Mouse (Mus musculus) midbrain, embryonic 13.5 days (tissue): Measurements from ENCODE around the gene Il9. TPM values are rescaled to one million over a fixed set of nuclear protein-coding genes. Genes with fewer than 3 reads are reported as not detected.

ENCODE experiments used
- ATAC-seq: fragments of 200-750 bp; cut with Nextera tagmentation; 2 replicates; pipeline ENCODE4 v1.8.0; 2017; ENCODE audit warnings: mild to moderate bottlenecking, moderate TSS enrichment, moderate library complexity
- H3K27ac ChIP-seq: fragments of 300-500 bp; sonication (generic); 2 replicates; pipeline ENCODE4 v1.5.1; 2015; ENCODE audit warnings: inconsistent platforms, mild to moderate bottlenecking, moderate library complexity
- H3K27me3 ChIP-seq: fragments of 300-500 bp; sonication (generic); 2 replicates; pipeline ENCODE4 v1.6.1; 2015; ENCODE audit warnings: mild to moderate bottlenecking, inconsistent platforms
- H3K36me3 ChIP-seq: fragments of 300-500 bp; sonication (generic); 2 replicates; pipeline ENCODE4 v1.6.1; 2015; ENCODE audit warnings: mild to moderate bottlenecking, inconsistent platforms
- H3K4me1 ChIP-seq: fragments of 300-500 bp; sonication (generic); replicated peaks from 2 replicates; pipeline ENCODE4 v1.6.1; 2015; ENCODE audit warnings: inconsistent platforms
- H3K4me2 ChIP-seq: fragments of 300-500 bp; sonication (generic); replicated peaks from 2 replicates; pipeline ENCODE4 v1.6.1; 2015; ENCODE audit warnings: moderate library complexity, mild to moderate bottlenecking, inconsistent platforms
- H3K4me3 ChIP-seq: fragments of 300-500 bp; sonication (generic); replicated peaks from 2 replicates; pipeline ENCODE4 v1.5.1; 2015; ENCODE audit warnings: mild to moderate bottlenecking, inconsistent platforms
- H3K9ac ChIP-seq: fragments of 300-500 bp; sonication (generic); replicated peaks from 2 replicates; pipeline ENCODE4 v1.6.1; 2015; ENCODE audit warnings: mild to moderate bottlenecking, inconsistent platforms
- H3K9me3 ChIP-seq: fragments of 300-500 bp; sonication (generic); 2 replicates; pipeline ENCODE4 v1.6.1; 2016; ENCODE audit warnings: mild to moderate bottlenecking, inconsistent platforms
- WGBS: fragments of 180-500 bp; shearing (Covaris S2); methylation state at CpG from one replicate; pipeline ENCODE4 v1.1.7; 2015; 5-methylcytosine and 5-hydroxymethylcytosine counted together
- polyA plus RNA-seq: library from polyadenylated mRNA; unstranded; fragments of >200 nt; fragmentation: Nextera tagmentation; extraction: Ambion mirVana; gene quantifications from 2 replicates; pipeline ENCODE4 v1.2.1, GENCODE M21; 2015

Gene Il9
- polyA plus RNA-seq = not detected in 2 replicates

DNA sequence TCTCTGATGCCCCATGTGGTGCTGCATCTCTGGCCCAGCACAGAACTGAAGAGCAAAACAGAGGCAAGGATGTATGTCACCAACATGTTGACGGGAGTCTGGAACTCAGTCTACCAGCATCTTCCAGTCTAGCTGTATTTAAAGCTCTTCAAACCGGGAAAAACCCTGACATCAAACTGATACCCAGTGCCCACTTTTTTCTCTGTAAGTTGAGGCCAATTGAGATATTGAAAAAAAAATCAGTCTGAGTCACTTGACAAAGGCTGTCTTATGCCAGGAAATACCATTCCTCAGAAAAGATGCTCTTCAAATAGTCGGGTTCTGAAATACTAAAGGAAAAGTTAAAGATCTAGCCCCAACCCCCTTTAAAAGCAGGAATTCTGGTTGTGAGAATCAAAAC lies at the start of gene Il9:
TSS of gene Il9 (minus strand) at position 101 of the 400 bp plus-strand sequence.
- no peak within 1 kb of the TSS for H3K27ac ChIP-seq
- H3K4me3 ChIP-seq = no peak within 1 kb of the TSS
- H3K9ac ChIP-seq = no peak within 1 kb of the TSS
- H3K27me3 ChIP-seq = no peaks in the 10 kb centered on the region
- H3K9me3 ChIP-seq = no peaks in the 10 kb centered on the region
- ATAC-seq = no peak
- H3K4me1 ChIP-seq = no peaks in the 10 kb centered on the region
- no peaks in the 10 kb centered on the region for H3K36me3 ChIP-seq
- 86% methylated on average over 3 of the region's 3 CpGs for WGBS
- H3K4me2 ChIP-seq = no peak within 1 kb of the TSS

DNA sequence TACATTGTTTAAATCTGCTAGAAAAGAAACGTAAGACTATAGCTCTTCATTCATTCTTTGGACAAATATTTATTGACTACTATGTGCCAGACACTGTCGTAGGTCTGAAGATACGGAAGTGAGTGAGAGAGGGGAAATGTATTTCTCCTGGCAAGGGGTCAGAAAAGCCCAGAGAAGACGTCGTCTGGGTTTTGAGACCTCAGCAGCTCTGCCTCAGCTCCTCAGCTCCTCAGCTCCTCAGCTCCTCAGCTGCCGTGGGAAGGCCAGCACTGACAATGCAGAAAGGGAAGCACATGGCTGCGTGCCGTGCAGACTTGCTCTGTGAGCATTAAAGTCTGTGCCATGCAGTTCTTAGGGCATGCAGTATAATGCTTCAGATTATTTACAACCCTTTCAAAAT lies 47.6 kb upstream of the Il9 start:
- Histone ChIP-seq H3K9ac (no peak overlapping the region), H3K4me3 (no peak overlapping the region), H3K4me1 (no peaks in the 10 kb centered on the region), H3K4me2 (no peak overlapping the region), H3K9me3 (peaks cover 6% of the 10 kb centered on the region; the same call in 1 of the 2 replicates), H3K36me3 (no peaks in the 10 kb centered on the region), H3K27me3 (no peaks in the 10 kb centered on the region), H3K27ac (no peak overlapping the region)
- 75% methylated on average over 8 of the region's 8 CpGs for WGBS
- no peak for ATAC-seq

DNA sequence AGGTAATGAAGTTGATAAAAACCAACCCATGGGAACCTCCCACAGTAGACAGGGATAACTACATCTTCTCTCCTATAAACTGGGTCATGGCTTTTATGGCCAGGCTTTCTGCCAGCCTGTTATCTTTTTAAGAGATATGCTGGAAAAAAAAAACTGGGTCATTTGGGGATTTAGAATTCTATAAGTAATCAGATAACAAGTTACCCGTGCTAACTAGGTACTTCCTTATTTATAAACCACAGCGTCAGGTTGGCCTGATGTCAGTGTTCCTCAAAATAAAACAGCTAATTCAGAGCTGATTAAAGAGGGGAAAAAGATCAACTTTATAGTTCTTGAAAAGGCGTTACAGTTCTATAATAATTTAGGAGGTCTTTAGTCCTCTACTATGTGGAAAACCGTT lies 47.0 kb upstream of the Il9 start:
- Histone ChIP-seq H3K9ac (no peak overlapping the region), H3K4me1 (no peaks in the 10 kb centered on the region), H3K4me2 (no peak overlapping the region), H3K27ac (no peak overlapping the region), H3K27me3 (no peaks in the 10 kb centered on the region), H3K36me3 (no peaks in the 10 kb centered on the region), H3K9me3 (peaks cover 2% of the 10 kb centered on the region; the same call in 1 of the 2 replicates), H3K4me3 (no peak overlapping the region)
- 89% methylated on average over 4 of the region's 4 CpGs for WGBS
- ATAC-seq = no peak

DNA sequence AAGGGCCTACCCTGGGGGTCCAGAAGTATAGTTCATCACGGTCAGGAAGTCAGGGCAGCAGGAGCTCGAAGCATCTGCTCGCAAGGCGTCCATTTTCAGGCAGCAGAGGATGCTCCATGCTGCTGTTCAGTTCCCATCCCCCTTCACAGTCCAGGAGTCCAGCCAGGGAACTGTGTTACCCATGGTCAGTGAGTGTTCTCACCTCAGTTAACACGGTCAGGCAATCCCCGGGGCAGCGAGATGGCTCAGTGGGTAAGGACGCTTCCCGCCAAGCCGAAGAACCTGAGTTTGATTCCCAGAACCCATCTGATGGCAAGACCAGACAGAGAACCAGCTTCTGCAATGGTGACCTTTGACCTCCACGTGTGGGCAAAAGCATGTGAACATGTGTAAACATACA lies 46.2 kb upstream of the Il9 start:
- WGBS = 91% methylated on average over 11 of the region's 11 CpGs
- no peaks in the 10 kb centered on the region for H3K36me3 ChIP-seq
- no peaks in the 10 kb centered on the region for H3K9me3 ChIP-seq
- no peaks in the 10 kb centered on the region for H3K27me3 ChIP-seq
- no peak overlapping the region for H3K4me2 ChIP-seq
- no peak overlapping the region for H3K27ac ChIP-seq
- no peaks in the 10 kb centered on the region for H3K4me1 ChIP-seq
- ATAC-seq = no peak
- H3K4me3 ChIP-seq = no peak overlapping the region
- no peak overlapping the region for H3K9ac ChIP-seq

DNA sequence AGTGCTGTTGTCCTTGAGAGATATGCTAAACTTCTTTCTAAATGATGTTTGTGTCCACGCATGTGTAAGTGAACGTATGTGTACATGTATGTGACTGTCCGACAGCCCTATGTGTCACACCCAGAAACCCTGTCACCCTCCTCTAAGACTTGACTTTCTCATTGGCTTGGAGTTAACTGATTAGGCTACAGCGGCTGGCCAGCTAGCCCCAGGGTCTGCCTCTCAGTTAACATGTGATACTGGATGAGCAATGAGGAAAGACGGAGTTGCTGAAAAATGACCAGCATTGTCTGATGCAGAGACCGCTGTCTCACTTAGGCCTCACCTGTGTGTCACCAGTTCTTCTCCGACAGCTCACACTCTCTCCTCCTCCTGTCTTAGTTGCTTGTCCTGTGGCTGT lies 45.8 kb upstream of the Il9 start:
- no peak for ATAC-seq
- Histone ChIP-seq H3K27ac (no peak overlapping the region), H3K4me2 (no peak overlapping the region), H3K36me3 (no peaks in the 10 kb centered on the region), H3K4me1 (no peaks in the 10 kb centered on the region), H3K9ac (no peak overlapping the region), H3K4me3 (no peak overlapping the region), H3K27me3 (no peaks in the 10 kb centered on the region), H3K9me3 (no peaks in the 10 kb centered on the region)
- WGBS = 90% methylated on average over 7 of the region's 7 CpGs

DNA sequence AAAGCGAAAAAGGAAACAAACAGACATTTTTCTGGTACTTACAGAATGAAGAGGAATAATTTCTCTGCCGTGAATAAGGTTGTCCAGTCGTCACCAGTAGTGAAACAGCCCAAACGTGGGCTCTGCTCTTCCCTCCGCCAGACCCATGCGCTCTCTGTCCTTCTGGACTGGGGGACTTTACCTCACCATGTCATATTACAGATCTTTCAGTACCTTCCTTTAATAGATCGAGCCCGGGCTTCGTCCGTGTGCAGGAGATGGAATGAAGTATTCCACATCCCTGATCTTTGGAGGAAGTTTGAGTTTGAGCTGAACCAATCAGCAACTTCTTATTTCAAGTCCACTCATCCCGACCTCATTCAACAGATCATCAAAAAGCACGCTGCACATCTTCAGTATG lies 44.8 kb upstream of the Il9 start:
- WGBS = 84% methylated on average over 12 of the region's 12 CpGs
- Histone ChIP-seq H3K27me3 (no peaks in the 10 kb centered on the region), H3K4me1 (no peaks in the 10 kb centered on the region)

DNA sequence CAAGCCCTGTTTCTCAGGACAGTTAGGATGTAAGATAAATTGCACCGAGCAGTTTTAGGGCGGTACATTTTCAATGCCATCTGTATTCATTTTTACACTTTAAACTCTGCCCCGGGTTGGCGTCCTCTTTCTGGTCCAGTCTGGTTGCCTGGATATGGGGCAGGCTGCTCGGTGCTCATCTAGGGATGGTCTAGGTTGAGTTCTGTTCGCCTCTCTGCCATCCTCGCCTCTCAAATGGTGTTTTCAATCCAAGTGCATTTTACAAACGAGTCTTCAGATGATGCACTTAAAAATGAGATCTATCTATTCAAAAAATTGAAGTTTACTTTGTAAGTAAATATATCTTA lies 40.7 kb upstream of the Il9 start:
- Histone ChIP-seq H3K9ac (peak overlapping the region; percentile 75), H3K4me2 (peak overlapping the region; percentile 85), H3K27me3 (no peaks in the 10 kb centered on the region), H3K27ac (no peak overlapping the region), H3K4me3 (peak overlapping the region; percentile 71), H3K4me1 (no peaks in the 10 kb centered on the region), H3K36me3 (no peaks in the 10 kb centered on the region), H3K9me3 (no peaks in the 10 kb centered on the region)
- ATAC-seq = peak; percentile 52
- 8% methylated on average over 8 of the region's 8 CpGs for WGBS

More for the DNA sequence above, 44.8 kb upstream of the Il9 start:
- no peaks in the 10 kb centered on the region for H3K36me3 ChIP-seq
- no peaks in the 10 kb centered on the region for H3K9me3 ChIP-seq
- no peak overlapping the region for H3K27ac ChIP-seq
- H3K9ac ChIP-seq = no peak overlapping the region
- H3K4me2 ChIP-seq = no peak overlapping the region
- ATAC-seq = no peak
- no peak overlapping the region for H3K4me3 ChIP-seq

DNA sequence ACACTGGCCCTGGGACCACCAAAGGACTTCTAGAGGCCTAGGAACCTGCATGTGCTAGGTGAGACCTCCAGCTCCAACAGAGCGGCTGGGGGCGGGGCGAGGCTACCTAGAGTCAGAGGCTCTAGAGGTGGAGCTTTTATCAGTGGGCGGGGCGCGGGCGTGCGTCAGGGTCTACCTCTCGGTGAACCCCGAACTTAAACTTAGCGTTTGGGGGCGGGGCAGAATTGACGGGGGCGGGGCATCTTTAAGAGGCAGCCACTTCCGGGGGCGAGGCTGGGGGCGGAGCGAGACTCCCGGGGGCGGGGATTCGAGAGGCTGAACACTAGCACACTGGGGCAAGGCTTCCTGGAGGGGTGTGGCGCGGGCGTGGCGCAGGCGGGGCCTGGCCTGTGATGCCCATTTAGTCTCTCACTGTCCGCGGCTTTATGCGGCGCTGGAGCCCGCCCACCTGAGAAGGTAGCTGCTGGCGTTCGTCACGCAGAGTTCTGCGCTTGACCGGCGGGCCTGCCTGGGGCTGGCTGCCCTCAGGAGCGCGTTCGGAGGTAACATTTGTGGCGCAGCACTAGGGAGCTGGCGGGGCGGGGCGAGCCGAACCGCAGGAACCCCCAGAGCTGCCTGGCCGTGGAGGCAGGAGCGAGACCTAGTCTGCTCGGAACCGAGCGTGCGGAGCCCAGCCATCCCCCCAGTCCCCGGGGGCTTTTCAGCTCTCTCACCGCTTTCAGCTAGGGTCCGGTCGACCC lies 40.2 kb upstream of the Il9 start, which contains the start of gene Fbxl21:
TSS of gene Fbxl21 (plus strand) at position 392 of the 740 bp plus-strand sequence.
- Histone ChIP-seq H3K9ac (peak within 1 kb of the TSS; percentile 75), H3K4me2 (peak within 1 kb of the TSS; percentile 85), H3K4me1 (no peaks in the 10 kb centered on the region), H3K27me3 (no peaks in the 10 kb centered on the region), H3K36me3 (no peaks in the 10 kb centered on the region), H3K9me3 (no peaks in the 10 kb centered on the region), H3K27ac (no peak within 1 kb of the TSS), H3K4me3 (peak within 1 kb of the TSS; percentile 71)
- WGBS = 3% methylated on average over 56 of the region's 56 CpGs
- ATAC-seq = peak; percentile 99

DNA sequence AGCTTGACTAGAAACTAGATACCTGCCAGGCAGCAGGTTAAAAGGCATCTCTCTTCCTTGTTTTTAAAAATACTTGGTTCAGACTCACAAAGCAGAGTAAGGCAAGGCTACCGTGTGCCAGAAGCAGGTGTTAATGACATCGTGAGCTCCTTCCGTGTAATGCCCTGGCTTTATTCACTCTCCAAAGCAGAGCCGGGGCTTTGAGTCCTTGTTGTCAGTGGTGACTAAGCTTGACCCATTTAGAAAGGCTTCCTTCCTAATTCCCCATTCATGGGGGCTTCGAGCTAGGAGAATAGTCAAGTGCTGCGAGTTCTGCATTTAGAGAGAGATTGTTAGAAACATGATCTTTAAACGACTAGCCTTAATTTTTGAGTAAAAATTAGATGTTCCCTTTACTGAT lies 34.8 kb upstream of the Il9 start:
- no peak for ATAC-seq
- no peaks in the 10 kb centered on the region for H3K36me3 ChIP-seq
- H3K9ac ChIP-seq = no peak overlapping the region
- H3K9me3 ChIP-seq = no peaks in the 10 kb centered on the region
- WGBS = 13% methylated on average over 7 of the region's 7 CpGs
- H3K4me2 ChIP-seq = no peak overlapping the region
- H3K4me3 ChIP-seq = no peak overlapping the region
- H3K27me3 ChIP-seq = no peaks in the 10 kb centered on the region
- no peak overlapping the region for H3K27ac ChIP-seq
- H3K4me1 ChIP-seq = 0 out of 2 replicates have a peak, but pooled peaks cover 5% of the 10 kb centered on the region

DNA sequence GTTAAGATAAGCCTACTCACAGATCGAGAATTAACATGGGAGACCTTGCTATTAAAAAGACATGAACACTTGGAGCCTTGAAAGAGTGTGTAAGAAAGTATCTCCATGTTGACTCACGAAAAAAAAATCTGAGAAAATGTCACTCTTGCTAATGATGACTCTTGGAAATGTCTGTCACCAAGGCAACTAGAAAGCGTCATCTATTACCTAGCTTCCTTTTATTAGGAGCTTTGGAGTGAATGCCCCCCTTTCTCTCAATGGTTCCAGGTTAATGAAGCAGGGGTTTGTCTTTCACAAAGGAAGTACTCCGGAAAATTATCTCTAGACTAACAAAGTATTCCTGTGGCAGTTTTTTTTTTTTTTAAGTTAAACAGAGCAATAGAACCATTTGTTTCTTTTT lies 34.3 kb upstream of the Il9 start:
- Histone ChIP-seq H3K9me3 (no peaks in the 10 kb centered on the region), H3K27ac (no peak overlapping the region), H3K4me1 (0 out of 2 replicates have a peak, but pooled peaks cover 5% of the 10 kb centered on the region), H3K27me3 (no peaks in the 10 kb centered on the region), H3K4me3 (no peak overlapping the region), H3K36me3 (no peaks in the 10 kb centered on the region), H3K9ac (no peak overlapping the region), H3K4me2 (no peak overlapping the region)
- WGBS = 61% methylated on average over 4 of the region's 4 CpGs
- ATAC-seq = no peak

DNA sequence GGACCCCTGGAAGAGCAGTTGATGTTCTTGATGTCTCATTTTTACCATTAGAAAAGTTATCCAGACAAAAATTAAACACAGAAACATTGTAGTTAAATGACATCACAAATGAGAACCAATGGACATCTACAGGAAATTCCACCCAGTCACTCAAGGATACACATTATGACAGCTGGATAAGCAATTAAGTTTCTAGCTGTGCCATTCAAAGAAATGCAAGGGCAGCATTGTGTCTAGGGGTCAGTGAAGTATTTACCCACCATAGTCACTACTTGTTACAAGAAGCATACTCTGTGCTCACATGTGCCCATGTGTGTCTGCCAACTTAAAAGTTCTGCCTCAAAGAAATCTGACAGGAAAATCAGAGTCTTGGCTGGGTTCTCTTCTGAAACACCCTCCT lies 31.5 kb upstream of the Il9 start:
- Histone ChIP-seq H3K36me3 (no peaks in the 10 kb centered on the region), H3K4me1 (0 out of 2 replicates have a peak, but pooled peaks cover 5% of the 10 kb centered on the region), H3K4me2 (no peak overlapping the region), H3K9ac (no peak overlapping the region), H3K27me3 (no peaks in the 10 kb centered on the region), H3K27ac (no peak overlapping the region), H3K4me3 (no peak overlapping the region), H3K9me3 (no peaks in the 10 kb centered on the region)
- no peak for ATAC-seq

DNA sequence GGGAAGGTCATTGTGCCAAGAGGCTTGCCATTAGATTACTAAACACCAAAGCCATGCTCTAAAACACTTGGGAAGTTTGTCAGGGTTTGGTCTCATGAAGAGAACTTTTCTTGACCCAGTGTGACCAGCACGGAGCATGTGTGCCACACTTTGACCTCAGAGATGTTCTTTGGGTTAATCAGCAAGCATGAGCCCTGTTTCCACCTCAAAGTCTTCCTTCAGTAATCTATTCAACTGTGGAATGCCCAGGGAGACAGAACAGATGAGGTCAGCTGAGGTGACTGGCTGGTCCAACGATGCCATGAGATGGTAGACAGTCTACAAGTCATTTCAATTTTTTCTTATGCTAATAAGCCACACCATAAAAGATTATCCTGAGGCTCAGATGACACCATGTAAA lies 27.8 kb upstream of the Il9 start:
- H3K9me3 ChIP-seq = no peaks in the 10 kb centered on the region
- no peaks in the 10 kb centered on the region for H3K27me3 ChIP-seq
- no peak overlapping the region for H3K9ac ChIP-seq
- H3K4me1 ChIP-seq = no peaks in the 10 kb centered on the region
- no peak overlapping the region for H3K4me3 ChIP-seq
- H3K27ac ChIP-seq = no peak overlapping the region
- 82% methylated on average over 2 of the region's 2 CpGs for WGBS
- H3K36me3 ChIP-seq = no peaks in the 10 kb centered on the region
- H3K4me2 ChIP-seq = no peak overlapping the region
- ATAC-seq = no peak
